Mouse (Mus musculus) left cerebral cortex, adult 11 months (tissue): ENCODE data around the gene Cluap1.
"Not testable (repeated sequence)": the region's sequence is repeated elsewhere in the genome, so short reads cannot be mapped to it uniquely, and the experiment has no call there.

Experiments used
- DNase-seq: peaks from one replicate; pipeline ENCODE4 v3.0.0; 2022; ENCODE audit warnings: low spot score

Cluap1 gene

GRCm38 (mm10) chr16:3934701-3935100, 26.1 kb downstream of the Cluap1 start:
- no peak for DNase-seq

DNA sequence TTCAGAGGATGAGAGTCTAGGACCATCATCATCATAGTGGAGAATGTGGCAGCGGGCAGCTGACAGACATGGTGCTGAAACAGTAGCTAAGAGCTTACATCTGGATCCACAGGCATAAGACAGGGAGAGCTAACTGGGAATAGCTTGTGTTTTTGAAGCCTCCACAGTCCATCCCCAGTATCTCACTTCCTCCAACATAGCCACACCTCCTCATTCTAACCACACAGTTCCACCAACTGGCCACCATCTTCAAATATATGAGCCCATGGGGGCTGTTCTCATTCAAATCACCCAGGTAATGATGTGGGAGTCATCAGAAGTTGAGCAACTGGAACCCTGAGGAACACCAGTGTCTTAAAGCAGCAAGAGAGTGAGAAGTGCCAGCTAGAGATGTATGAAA, 42.5 kb downstream of the Cluap1 start:
- no peak for DNase-seq

DNA sequence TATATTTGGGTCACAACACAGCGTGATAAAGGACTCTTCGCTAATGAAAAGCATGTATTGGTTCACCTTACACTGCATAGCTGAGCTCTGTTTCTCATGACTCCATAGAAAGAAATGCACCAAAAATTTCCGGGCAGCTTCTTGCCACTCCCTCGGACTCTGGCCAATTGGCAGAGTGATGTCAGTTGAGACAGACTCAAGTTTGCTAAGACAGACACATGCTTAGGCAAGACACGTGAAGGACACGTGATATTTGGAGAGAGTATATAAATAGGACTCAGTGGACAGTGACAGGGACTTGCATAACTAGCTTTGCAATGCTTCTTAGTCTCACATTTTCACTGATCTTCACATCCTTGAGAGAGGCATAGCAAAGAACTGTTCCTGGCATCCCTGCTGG, 47.8 kb downstream of the Cluap1 start:
- peak; percentile 15 for DNase-seq

- no peak for DNase-seq
These were observed 50.7 kb downstream of the Cluap1 start for GRCm38 (mm10) chr16:3959261-3959660.

- no peak for DNase-seq
These were observed 56.4 kb downstream of the Cluap1 start for GRCm38 (mm10) chr16:3964990-3965389.

- no peak for DNase-seq
These were observed 56.9 kb downstream of the Cluap1 start for GRCm38 (mm10) chr16:3965534-3965933.

- not testable (repeated sequence) for DNase-seq
These were observed 65.9 kb downstream of the Cluap1 start for GRCm38 (mm10) chr16:3974456-3974855.

GRCm38 (mm10) chr16:3975658-3976057, 67.1 kb downstream of the Cluap1 start:
- DNase-seq, result no peak

GRCm38 (mm10) chr16:3976251-3976671, 67.7 kb downstream of the Cluap1 start, which contains the start of gene Nlrc3:
Gene Nlrc3 (minus strand): TSS chr16:3976632.
- no peak for DNase-seq

DNA sequence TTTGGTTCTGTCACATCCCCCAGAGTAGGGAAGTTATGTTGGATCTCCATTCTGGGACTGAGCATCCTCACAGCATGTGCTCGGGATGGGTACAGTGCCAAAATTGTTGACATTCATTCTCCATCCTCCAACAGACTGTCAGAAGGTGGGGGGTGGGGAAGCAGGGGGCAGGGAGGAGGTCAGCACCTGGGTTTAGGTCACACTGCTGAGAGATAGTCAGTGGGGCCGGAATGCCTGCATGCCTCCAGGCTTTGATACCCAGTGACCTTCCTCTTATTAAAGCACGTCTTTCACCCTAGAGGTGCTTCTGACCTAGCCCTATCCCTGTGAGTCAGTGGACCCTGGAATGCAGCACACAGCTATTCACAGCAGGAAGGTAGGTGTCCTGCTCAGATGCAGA, 68.1 kb downstream of the Cluap1 start:
- no peak for DNase-seq

- DNase-seq, result no peak
These were observed 73.6 kb downstream of the Cluap1 start for GRCm38 (mm10) chr16:3982173-3982572.

- no peak for DNase-seq
These were observed 74.6 kb downstream of the Cluap1 start for GRCm38 (mm10) chr16:3983146-3983700.

DNA sequence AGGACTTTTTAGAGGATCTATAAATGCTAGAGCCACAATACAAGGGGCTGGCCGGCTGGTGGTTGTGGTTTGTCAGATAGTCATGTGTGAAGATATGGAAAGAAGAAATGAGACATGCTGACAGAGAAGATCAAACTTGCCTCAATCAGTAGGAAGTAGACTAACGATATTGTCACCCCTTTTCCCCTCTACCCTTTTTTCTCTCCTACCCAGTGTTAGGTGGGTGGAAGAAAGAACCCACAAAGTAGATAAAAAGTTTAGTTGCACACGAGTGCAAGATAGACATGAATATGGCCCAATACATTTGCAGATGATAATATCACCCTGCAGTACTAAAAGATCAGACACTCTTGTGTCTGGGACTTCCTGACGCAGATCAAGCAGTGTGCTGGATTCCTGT, 79.8 kb downstream of the Cluap1 start:
- DNase-seq, result no peak
